Mouse (Mus musculus) kidney, adult 2 months (tissue): Measurements from ENCODE around the gene Uggt1. TPM values are rescaled to one million over a fixed set of nuclear protein-coding genes. Genes with fewer than 3 reads are reported as not detected.

Source experiments
- DNase-seq: peaks from one replicate; pipeline ENCODE4 v3.0.0; 2021
- H3K27ac ChIP-seq: fragments of 200-500 bp; 2 replicates; pipeline ENCODE4 v1.5.1; 2012; ENCODE audit warnings: low read depth, low read length, control low read depth, inconsistent platforms; ENCODE audit not compliant: insufficient read depth
- H3K27me3 ChIP-seq: fragments of 200-500 bp; replicated peaks from 2 replicates; pipeline ENCODE4 v1.6.1; 2012; ENCODE audit warnings: mild to moderate bottlenecking, moderate library complexity, low read length, inconsistent platforms; ENCODE audit not compliant: control insufficient read depth, insufficient read depth
- H3K36me3 ChIP-seq: fragments of 200-500 bp; 2 replicates; pipeline ENCODE4 v1.6.1; 2012; ENCODE audit warnings: mild to moderate bottlenecking, moderate library complexity, low read length, inconsistent platforms; ENCODE audit not compliant: control insufficient read depth, insufficient read depth
- H3K4me1 ChIP-seq: fragments of 200-500 bp; 2 replicates; pipeline ENCODE4 v1.6.1; 2011; ENCODE audit warnings: low read length; ENCODE audit not compliant: control insufficient read depth, insufficient read depth
- H3K4me3 ChIP-seq: fragments of 200-500 bp; 2 replicates; pipeline ENCODE4 v1.5.1; 2011; ENCODE audit warnings: mild to moderate bottlenecking, low read depth, low read length, control low read depth; ENCODE audit not compliant: insufficient read depth
- CTCF ChIP-seq: fragments of 200-500 bp; conservative IDR thresholded peaks from 2 replicates; pipeline ENCODE4 v1.5.1; 2011; ENCODE audit warnings: low read depth, mild to moderate bottlenecking, control low read depth, low read length, moderate library complexity, mixed read lengths; ENCODE audit not compliant: insufficient read depth, insufficient read length
- POLR2A ChIP-seq: fragments of 200-500 bp; IDR thresholded peaks from one replicate; pipeline ENCODE4 v1.6.1; 2011; ENCODE audit warnings: low read depth, low read length, control low read depth
- WGBS: fragments of 180-500 bp; shearing (Covaris S2); methylation state at CpG from one replicate; pipeline ENCODE4 v1.1.7; 2018; 5-methylcytosine and 5-hydroxymethylcytosine counted together
- polyA plus RNA-seq: library from polyadenylated mRNA; depleted of rRNA; stranded (reverse); fragments of >200 nt; gene quantifications from 2 replicates; pipeline ENCODE4 v1.2.3, GENCODE M21; 2012

Gene Uggt1
- polyA plus RNA-seq, 1 experiment, result 15.3 TPM

- H3K27me3 ChIP-seq, result no peaks in the 10 kb centered on the region
- no peak for DNase-seq
- H3K4me1 ChIP-seq, result no peaks in the 10 kb centered on the region
- no peak overlapping the region for H3K4me3 ChIP-seq
- no peak overlapping the region for H3K27ac ChIP-seq
- no peak for TF ChIP-seq CTCF
- no peak for TF ChIP-seq POLR2A
- peaks cover 13% of the 10 kb centered on the region for H3K36me3 ChIP-seq
- 80% methylated on average over 5 of the region's 5 CpGs for WGBS
Observed at GRCm38 (mm10) chr1:36180038-36180437, 64.5 kb downstream of the Uggt1 start.

DNA sequence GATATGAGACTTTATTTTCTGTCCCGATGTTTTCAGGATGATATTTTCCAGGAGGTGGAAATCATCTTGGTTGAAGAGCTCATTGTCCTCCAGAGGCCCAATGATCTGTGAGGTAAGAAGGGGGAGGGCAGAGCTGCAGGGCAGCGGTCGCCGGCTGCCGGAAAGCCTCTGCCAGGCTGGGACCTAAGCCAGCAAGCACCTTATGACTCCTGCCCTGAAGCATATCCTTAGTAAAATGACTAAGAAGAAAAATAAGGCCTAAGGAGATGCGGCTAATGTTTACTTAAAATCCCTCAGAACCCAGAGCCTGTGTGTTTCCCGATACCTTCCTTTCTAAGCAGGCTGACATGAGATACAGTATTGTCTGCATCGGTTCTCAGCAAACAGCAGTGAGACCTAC, 71.1 kb downstream of the Uggt1 start:
- WGBS, result 46% methylated on average over 8 of the region's 8 CpGs
- no peak overlapping the region for H3K4me3 ChIP-seq
- peaks cover 3% of the 10 kb centered on the region; the same call in 1 of the 2 replicates for H3K36me3 ChIP-seq
- H3K27me3 ChIP-seq, result no peaks in the 10 kb centered on the region
- peak; percentile 11 for DNase-seq
- TF ChIP-seq CTCF (no peak), POLR2A (no peak)
- no peaks in the 10 kb centered on the region for H3K4me1 ChIP-seq
- no peak overlapping the region for H3K27ac ChIP-seq

- Histone ChIP-seq H3K27ac (no peak overlapping the region), H3K4me1 (no peaks in the 10 kb centered on the region), H3K4me3 (no peak overlapping the region), H3K36me3 (peaks cover 3% of the 10 kb centered on the region; the same call in 1 of the 2 replicates), H3K27me3 (no peaks in the 10 kb centered on the region)
- DNase-seq, result no peak
- 93% methylated on average over 6 of the region's 6 CpGs for WGBS
- TF ChIP-seq POLR2A (no peak), CTCF (no peak)
Observed at GRCm38 (mm10) chr1:36172941-36173340, 71.6 kb downstream of the Uggt1 start.

DNA sequence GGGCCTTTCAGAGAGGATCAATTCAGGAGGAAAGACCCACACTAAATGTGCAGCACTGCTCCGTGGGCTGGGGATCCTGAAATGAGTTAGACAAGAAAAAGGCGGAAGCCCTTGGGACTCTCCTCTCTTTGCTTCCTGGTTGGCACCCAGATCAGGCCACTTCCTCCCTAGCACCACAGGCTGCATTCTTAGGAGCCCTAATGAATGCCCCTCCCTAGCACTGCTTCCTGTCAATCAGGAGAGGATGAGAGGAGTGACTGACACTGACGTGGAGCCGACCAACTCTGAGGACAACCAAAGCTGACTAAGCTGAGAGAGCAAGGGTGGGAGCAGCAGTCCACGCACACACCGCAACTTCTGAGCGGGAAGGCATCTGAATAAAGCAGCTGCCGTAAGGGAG, 81.8 kb downstream of the Uggt1 start:
- Histone ChIP-seq H3K27me3 (no peaks in the 10 kb centered on the region), H3K36me3 (no peaks in the 10 kb centered on the region; the same call in none of the 2 replicates), H3K4me3 (no peak overlapping the region), H3K27ac (no peak overlapping the region), H3K4me1 (no peaks in the 10 kb centered on the region)
- 75% methylated on average over 8 of the region's 8 CpGs for WGBS
- TF ChIP-seq POLR2A, result no peak
- TF ChIP-seq CTCF, result no peak
- DNase-seq, result no peak

DNA sequence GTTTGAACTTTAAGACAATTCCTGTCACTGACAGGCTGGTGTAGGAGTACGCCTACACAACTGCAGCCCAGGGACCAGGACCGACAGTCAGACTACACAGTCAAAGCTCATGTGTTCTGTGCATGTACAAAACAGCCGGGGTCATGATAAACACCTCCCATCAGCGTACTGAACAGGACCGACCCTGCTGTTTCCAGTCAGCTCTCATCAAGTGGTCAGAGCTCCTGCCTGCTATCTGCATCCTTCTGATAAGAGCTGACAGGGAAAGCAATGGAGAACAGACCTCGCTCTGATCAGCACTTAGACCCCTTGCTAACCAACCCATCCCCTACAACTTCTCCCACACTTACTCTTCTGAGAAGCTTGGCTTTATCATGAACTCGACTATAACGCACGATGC, 83.3 kb downstream of the Uggt1 start:
- Histone ChIP-seq H3K36me3 (no peaks in the 10 kb centered on the region; the same call in none of the 2 replicates), H3K4me1 (no peaks in the 10 kb centered on the region), H3K4me3 (no peak overlapping the region), H3K27ac (no peak overlapping the region), H3K27me3 (no peaks in the 10 kb centered on the region)
- TF ChIP-seq POLR2A (no peak), CTCF (no peak)
- DNase-seq, result no peak
- WGBS, result 93% methylated on average over 9 of the region's 9 CpGs

DNA sequence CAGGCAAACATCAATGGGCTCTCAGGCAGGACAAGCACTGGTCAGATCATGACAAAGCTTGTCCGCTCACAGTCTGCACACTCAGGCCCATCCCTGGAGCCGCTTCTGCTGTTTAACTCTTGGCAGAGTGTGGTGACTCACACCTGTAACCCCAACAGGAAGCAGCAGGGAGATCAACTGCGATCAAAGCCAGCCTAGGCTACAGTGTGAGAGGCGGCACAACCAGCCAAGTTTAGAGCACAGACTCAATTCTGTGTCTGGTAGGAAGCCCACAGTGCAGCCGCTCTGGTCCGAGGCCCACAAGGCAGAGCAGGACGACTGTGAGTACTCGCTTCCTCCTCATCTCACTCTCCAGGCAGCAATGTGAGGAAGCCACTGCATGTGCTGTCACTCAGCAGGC, 84.3 kb downstream of the Uggt1 start:
- no peak for TF ChIP-seq POLR2A
- no peak for TF ChIP-seq CTCF
- no peak overlapping the region for H3K27ac ChIP-seq
- H3K27me3 ChIP-seq, result no peaks in the 10 kb centered on the region
- no peak overlapping the region for H3K4me3 ChIP-seq
- H3K4me1 ChIP-seq, result no peaks in the 10 kb centered on the region
- no peak for DNase-seq
- WGBS, result 77% methylated on average over 8 of the region's 8 CpGs
- H3K36me3 ChIP-seq, result no peaks in the 10 kb centered on the region; the same call in none of the 2 replicates

GRCm38 (mm10) chr1:36149411-36149810, 95.1 kb downstream of the Uggt1 start:
- H3K4me3 ChIP-seq, result no peak overlapping the region
- peaks cover 5% of the 10 kb centered on the region for H3K36me3 ChIP-seq
- TF ChIP-seq POLR2A (no peak), CTCF (peak; percentile 61)
- 59% methylated on average over 1 of the region's 1 CpGs for WGBS
- H3K27ac ChIP-seq, result no peak overlapping the region
- DNase-seq, result peak; percentile 59
- no peaks in the 10 kb centered on the region for H3K4me1 ChIP-seq
- H3K27me3 ChIP-seq, result no peaks in the 10 kb centered on the region

DNA sequence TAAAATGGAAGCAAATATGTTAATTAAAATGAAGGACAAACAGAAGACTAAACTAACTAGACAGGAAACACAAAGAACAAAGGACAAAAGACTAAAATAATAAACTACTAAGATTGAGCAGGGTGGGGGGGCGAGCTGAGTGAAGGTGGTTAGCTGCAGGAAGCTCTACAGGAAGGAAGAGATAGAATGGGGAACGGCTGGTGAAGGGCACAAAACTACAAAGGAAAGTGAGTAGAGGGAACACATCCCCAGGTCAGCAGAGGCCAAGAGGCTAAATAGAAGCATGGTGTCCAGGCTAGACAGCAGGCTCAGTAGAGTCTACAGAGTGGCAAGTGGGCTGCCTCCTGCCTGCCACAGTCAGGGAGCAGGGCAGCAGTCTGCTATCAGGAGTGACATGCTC, 95.7 kb downstream of the Uggt1 start:
- no peak overlapping the region for H3K27ac ChIP-seq
- DNase-seq, result no peak
- 69% methylated on average over 2 of the region's 2 CpGs for WGBS
- no peak overlapping the region for H3K4me3 ChIP-seq
- peaks cover 5% of the 10 kb centered on the region for H3K36me3 ChIP-seq
- no peak for TF ChIP-seq POLR2A
- no peak for TF ChIP-seq CTCF
- H3K27me3 ChIP-seq, result no peaks in the 10 kb centered on the region
- H3K4me1 ChIP-seq, result no peaks in the 10 kb centered on the region
